Mouse (Mus musculus) intestine, postnatal 0 days (tissue): ENCODE measurements around the gene Alkbh6. TPM values are rescaled to one million over a fixed set of nuclear protein-coding genes. Genes with fewer than 3 reads are reported as not detected.

Experiments
- ATAC-seq: fragments of 200-750 bp; cut with Nextera tagmentation; 2 replicates; pipeline ENCODE4 v1.8.0; 2017; ENCODE audit warnings: mild to moderate bottlenecking, moderate TSS enrichment, moderate library complexity
- H3K27ac ChIP-seq: fragments of 300-500 bp; sonication (generic); 2 replicates; pipeline ENCODE4 v1.5.1; 2014; ENCODE audit warnings: mild to moderate bottlenecking, low read depth, low read length, moderate library complexity
- H3K27me3 ChIP-seq: fragments of 300-500 bp; sonication (generic); replicated peaks from 2 replicates; pipeline ENCODE4 v1.6.1; 2014; ENCODE audit warnings: low read length, mixed read lengths; ENCODE audit not compliant: control insufficient read depth, insufficient read depth
- H3K36me3 ChIP-seq: fragments of 300-500 bp; sonication (generic); 2 replicates; pipeline ENCODE4 v1.6.1; 2014; ENCODE audit warnings: mild to moderate bottlenecking, moderate library complexity; ENCODE audit not compliant: control insufficient read depth, insufficient read depth
- H3K4me1 ChIP-seq: fragments of 300-500 bp; sonication (generic); replicated peaks from 2 replicates; pipeline ENCODE4 v1.6.1; 2014; ENCODE audit warnings: antibody characterized with exemption, low read length, mixed read lengths; ENCODE audit not compliant: control insufficient read depth, insufficient read depth
- H3K4me2 ChIP-seq: fragments of 300-500 bp; sonication (generic); replicated peaks from 2 replicates; pipeline ENCODE4 v1.6.1; 2014; ENCODE audit warnings: low read depth, mild to moderate bottlenecking, moderate library complexity
- H3K4me3 ChIP-seq: fragments of 300-500 bp; sonication (generic); 2 replicates; pipeline ENCODE4 v1.5.1; 2014; ENCODE audit warnings: low read depth, low read length
- H3K9ac ChIP-seq: fragments of 300-500 bp; sonication (generic); 2 replicates; pipeline ENCODE4 v1.6.1; 2014; ENCODE audit warnings: mild to moderate bottlenecking, low read depth, low read length
- H3K9me3 ChIP-seq: fragments of 300-500 bp; sonication (generic); 2 replicates; pipeline ENCODE4 v1.6.1; 2016; ENCODE audit warnings: mixed run types; ENCODE audit not compliant: control insufficient read depth
- CTCF ChIP-seq: sonication (generic); IDR thresholded peaks from 2 replicates; pipeline ENCODE4 v1.5.1; 2016; ENCODE audit warnings: low read depth, mild to moderate bottlenecking, control low read depth, antibody characterized with exemption, moderate library complexity
- WGBS: fragments of 180-500 bp; shearing (Covaris S2); extraction: QIAGEN DNeasy Blood & Tissue Kit; methylation state at CpG from one replicate; pipeline ENCODE4 v1.1.7; 2014; 5-methylcytosine and 5-hydroxymethylcytosine counted together
- polyA plus RNA-seq: library from polyadenylated mRNA; unstranded; fragments of >200 nt; fragmentation: Nextera tagmentation; extraction: Ambion mirVana; gene quantifications from 2 replicates; pipeline ENCODE4 v1.2.1, GENCODE M21; 2015

Gene Alkbh6
- polyA plus RNA-seq, 1 experiment from 2014 or later = 58.2 TPM

DNA sequence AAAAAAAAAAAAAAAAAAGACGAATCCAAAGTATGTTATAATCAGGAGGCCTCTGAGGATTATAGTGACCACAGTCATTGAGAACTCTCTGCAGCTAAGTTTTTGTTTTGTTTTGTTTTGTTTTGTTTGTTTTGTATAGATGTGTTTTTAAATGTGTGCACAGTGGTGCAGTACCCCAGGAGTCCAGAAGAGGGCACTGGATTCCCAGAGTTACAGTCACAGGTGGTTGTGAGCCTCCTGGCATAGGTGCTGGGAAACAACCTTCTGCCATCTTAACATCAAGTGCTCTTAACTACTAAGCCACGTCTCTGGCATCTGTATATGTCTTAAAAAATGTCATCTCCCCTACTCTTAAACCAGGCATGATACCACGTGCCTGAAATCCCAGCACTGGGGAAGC lies 7.6 kb upstream of the Alkbh6 start:
- Histone ChIP-seq H3K4me3 (no peak overlapping the region), H3K4me1 (no peaks in the 10 kb centered on the region), H3K27ac (no peak overlapping the region), H3K4me2 (no peak overlapping the region), H3K9ac (no peak overlapping the region), H3K9me3 (no peaks in the 10 kb centered on the region), H3K27me3 (no peaks in the 10 kb centered on the region), H3K36me3 (peaks cover 23% of the 10 kb centered on the region; the same call in 1 of the 2 replicates)
- no peak for ATAC-seq
- peak; percentile 75 for TF ChIP-seq CTCF
- 49% methylated on average over 3 of the region's 3 CpGs for WGBS

- peak; percentile 65 for TF ChIP-seq CTCF
- H3K27me3 ChIP-seq = no peaks in the 10 kb centered on the region
- WGBS = 87% methylated on average over 16 of the region's 16 CpGs
- H3K9ac ChIP-seq = no peak overlapping the region
- peaks cover 4% of the 10 kb centered on the region; the same call in 1 of the 2 replicates for H3K4me1 ChIP-seq
- H3K4me2 ChIP-seq = no peak overlapping the region
- peaks cover 11% of the 10 kb centered on the region; the same call in 1 of the 2 replicates for H3K36me3 ChIP-seq
- no peak for ATAC-seq
- H3K27ac ChIP-seq = 0 out of 2 replicates have a peak overlapping the region, but pooled peaks have one; percentile 41
- no peaks in the 10 kb centered on the region for H3K9me3 ChIP-seq
- no peak overlapping the region for H3K4me3 ChIP-seq
Observed at GRCm38 (mm10) chr7:30306083-30306779, 2.3 kb upstream of the Alkbh6 start.

DNA sequence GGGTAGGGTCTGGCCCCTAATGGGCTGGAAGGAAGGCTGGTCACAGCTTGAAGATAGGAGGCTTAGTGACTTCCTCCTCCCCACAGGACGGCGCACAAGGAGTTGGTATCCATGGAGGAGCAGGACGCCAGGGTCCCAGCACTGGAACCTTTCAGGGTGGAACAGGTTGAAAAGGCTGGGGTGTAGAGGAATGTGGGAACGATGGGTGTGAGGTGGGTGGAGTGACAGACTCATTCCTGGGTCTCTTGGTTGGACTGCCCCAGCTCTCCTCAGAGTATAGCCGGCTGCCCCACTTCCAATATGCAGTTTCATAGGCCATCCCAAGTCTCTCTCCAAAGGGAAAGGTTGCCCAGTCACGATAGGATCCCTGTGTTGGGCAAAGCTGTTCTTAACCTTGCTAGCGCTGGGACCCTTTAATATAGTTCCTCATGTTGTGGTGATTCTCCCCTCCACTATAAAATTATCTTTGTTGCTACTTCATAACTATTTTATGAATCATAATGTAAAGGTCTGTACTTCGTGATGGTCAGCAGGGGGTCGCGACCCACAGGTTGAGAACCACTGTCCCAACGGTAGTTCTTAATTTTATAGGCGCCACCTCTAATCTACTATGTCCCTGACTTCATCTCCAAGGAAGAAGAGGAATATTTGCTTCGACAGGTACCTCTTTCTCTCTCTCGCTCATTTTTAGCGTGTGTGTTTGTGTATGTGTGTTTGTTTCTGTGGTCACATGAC lies 1.0 kb downstream of the Alkbh6 start:
- Histone ChIP-seq H3K4me1 (peaks cover 4% of the 10 kb centered on the region; the same call in 1 of the 2 replicates), H3K27me3 (no peaks in the 10 kb centered on the region), H3K9me3 (no peaks in the 10 kb centered on the region), H3K4me3 (peak overlapping the region; percentile 71), H3K27ac (no peak overlapping the region), H3K36me3 (peaks cover 9% of the 10 kb centered on the region; the same call in 1 of the 2 replicates), H3K4me2 (peak overlapping the region; percentile 95), H3K9ac (peak overlapping the region; percentile 57; the same call in 1 of the 2 replicates)
- TF ChIP-seq CTCF = no peak
- ATAC-seq = no peak
- WGBS = 52% methylated on average over 15 of the region's 15 CpGs

GRCm38 (mm10) chr7:30310136-30310535 lies 1.6 kb downstream of the Alkbh6 start:
- ATAC-seq = no peak
- H3K4me2 ChIP-seq = no peak overlapping the region
- WGBS = 86% methylated on average over 12 of the region's 12 CpGs

DNA sequence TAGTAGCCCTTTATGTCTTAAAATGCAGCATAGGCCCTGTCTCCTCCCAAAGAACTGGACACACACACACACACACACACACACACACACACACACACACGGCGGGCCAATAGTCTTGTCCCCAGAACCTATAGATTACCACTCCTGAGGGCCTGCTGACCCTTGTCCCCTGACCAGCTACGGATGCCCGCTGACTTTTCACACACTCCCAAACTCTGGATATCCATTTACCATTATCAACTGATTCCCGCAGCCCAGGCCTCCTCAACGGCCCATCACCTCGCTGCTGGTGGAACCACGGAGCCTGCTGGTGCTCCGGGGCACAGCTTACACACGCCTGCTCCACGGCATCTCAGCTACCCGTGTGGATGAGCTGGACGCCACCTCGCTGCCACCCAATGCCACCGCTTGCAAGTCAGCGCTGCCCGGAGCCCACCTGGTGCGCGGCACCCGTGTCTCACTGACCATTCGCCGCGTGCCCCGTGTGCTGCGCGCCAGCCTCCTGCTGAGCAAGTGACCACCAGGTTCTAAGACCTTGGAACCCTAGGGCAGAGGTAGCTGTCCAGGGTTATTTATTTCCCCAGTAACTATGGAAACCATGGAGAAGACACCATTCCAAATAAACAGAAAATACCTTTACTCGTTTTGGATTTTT lies 5.3 kb downstream of the Alkbh6 start:
- Histone ChIP-seq H3K9ac (no peak overlapping the region), H3K4me2 (no peak overlapping the region), H3K27ac (no peak overlapping the region), H3K27me3 (no peaks in the 10 kb centered on the region), H3K36me3 (peaks cover 9% of the 10 kb centered on the region; the same call in 1 of the 2 replicates), H3K4me1 (no peaks in the 10 kb centered on the region), H3K4me3 (no peak overlapping the region), H3K9me3 (no peaks in the 10 kb centered on the region)
- no peak for TF ChIP-seq CTCF
- WGBS = 47% methylated on average over 25 of the region's 27 CpGs
- ATAC-seq = no peak

More at GRCm38 (mm10) chr7:30310136-30310535, 1.6 kb downstream of the Alkbh6 start:
- H3K9me3 ChIP-seq = no peaks in the 10 kb centered on the region
- H3K9ac ChIP-seq = no peak overlapping the region
- peaks cover 4% of the 10 kb centered on the region; the same call in 1 of the 2 replicates for H3K4me1 ChIP-seq
- H3K4me3 ChIP-seq = no peak overlapping the region
- peaks cover 9% of the 10 kb centered on the region; the same call in 1 of the 2 replicates for H3K36me3 ChIP-seq
- no peak for TF ChIP-seq CTCF
- no peak overlapping the region for H3K27ac ChIP-seq
- no peaks in the 10 kb centered on the region for H3K27me3 ChIP-seq

GRCm38 (mm10) chr7:30314721-30315155 lies 6.2 kb downstream of the Alkbh6 start, which contains the start of gene Syne4:
Gene Syne4 (plus strand): TSS chr7:30314807.
- H3K27me3 ChIP-seq = no peaks in the 10 kb centered on the region
- peak; percentile 46 for ATAC-seq
- no peak within 1 kb of the TSS for H3K27ac ChIP-seq
- peak within 1 kb of the TSS; percentile 36 for H3K4me3 ChIP-seq
- 2% methylated on average over 9 of the region's 9 CpGs for WGBS
- peaks cover 9% of the 10 kb centered on the region; the same call in 1 of the 2 replicates for H3K36me3 ChIP-seq
- H3K9me3 ChIP-seq = no peaks in the 10 kb centered on the region
- H3K9ac ChIP-seq = peak within 1 kb of the TSS; percentile 23; the same call in 1 of the 2 replicates
- TF ChIP-seq CTCF = no peak
- no peaks in the 10 kb centered on the region for H3K4me1 ChIP-seq
- H3K4me2 ChIP-seq = peak within 1 kb of the TSS; percentile 66
